Mouse (Mus musculus): ENCODE results near the gene Macrod1.

Gene Macrod1

DNA sequence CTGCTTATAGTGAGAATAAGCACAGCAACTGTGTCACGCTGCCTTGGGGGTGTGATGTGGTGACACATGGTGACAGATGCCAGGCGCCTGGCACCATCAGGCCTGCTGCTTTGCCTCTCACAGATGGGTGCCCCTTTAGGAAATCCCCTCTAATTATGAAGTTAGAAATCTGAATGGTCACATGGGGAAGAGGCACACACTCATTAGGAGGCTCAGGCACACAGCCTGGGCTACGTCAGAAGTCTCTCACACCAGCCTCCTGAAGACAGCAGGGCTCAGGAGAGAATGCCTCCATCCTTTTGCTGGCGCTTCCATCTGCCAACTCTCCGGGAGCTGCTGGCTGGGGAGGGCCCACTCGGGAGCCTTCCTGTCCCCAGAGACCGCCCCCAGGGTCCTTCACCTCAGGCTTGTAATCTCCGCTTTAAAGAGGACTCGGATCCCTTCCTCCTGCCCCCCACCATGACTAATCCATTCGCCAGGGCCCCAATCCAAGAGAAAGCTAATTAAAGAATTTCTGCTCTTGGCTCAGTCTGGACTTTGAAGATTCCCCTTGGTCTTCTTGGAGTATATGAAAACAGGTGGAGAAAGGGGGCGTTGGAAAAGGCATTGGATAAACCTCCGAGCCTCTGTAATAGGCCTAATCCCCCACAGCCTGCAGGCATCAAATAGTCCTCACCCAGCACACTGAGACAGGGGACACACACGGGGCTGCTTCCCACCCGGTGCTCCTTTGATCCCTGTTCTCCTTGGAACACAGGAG lies 26.6 kb downstream of the Macrod1 start:
- DNase-seq = no peak

DNA sequence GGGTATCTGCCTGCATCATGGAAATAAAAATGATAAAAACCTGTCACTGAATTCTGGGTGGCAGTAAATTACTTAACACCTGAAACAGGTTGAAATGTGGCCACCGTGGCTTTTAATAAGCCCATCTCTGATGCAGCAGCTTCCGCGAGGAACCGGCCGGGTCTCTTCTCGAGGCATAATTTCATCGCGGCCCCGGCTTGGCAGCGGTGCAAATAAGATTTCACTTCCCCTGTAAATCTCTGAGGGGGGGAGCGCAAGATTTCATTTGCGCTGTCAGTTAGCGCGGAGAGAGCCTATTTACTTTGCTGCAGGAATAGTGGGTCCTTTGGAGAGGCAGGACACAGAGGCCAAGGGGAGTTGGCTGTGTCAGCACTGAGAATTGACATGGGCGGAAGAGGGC lies 28.1 kb downstream of the Macrod1 start:
- DNase-seq = no peak

DNA sequence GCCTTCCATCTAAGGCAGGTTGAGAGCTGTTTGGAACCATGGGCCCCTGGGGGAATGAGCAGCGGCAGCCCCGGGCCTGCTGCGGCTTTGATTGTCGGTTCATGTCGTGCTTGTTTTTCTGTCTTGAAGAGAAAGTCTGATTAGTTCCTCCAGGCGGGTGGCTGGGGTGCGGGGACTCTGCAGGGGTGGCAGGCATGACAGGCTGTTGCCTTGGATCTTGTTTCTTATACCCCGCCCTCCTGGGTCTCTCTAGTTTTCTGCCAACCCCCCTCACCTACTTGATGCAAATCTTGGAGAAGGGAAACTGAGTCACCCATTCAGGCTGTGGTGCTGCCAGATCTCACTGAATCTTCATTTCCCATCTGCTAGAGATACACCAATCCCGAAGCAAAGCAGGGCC lies 31.9 kb downstream of the Macrod1 start:
- DNase-seq = no peak

DNA sequence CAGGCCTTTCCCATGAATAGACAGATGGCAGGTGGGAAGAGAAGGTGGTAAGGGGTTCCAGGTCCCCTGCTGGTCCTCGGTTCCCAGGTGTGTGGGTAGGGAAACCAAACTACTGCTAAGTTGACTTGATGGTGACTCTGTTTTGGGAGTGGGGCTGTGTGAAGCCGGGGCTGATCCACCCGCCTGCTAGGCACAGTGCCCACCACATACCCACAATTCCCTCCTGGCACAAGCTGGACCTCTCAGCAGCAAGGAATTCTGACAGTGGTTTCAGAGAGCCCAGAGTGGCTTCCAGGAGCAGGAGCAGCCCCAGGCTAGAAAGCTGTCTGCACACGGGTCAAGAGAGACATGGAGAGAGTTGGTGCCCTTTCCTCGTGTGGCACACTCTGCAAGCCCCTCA lies 32.4 kb downstream of the Macrod1 start:
- DNase-seq = no peak

DNA sequence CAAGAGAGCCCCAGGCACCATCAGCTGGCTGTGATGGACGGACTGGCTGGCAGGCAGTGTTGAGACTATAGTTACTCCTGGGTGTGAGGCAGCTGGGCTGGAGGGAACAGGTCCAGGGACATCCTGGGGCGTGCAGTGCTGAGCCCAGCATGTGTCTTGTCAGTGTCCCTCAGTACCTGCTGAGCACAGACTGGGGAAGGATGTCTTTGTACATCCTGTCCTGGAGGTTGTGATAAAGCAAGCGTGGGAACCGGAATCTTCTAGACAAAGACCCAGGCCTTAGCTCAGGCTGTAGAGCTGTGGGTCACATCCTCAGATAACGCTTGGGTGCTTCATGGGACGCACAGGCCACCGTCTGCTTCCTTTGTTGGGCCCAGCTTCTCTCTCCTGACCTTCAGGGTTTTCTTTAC lies 33.2 kb downstream of the Macrod1 start:
- no peak for DNase-seq

DNA sequence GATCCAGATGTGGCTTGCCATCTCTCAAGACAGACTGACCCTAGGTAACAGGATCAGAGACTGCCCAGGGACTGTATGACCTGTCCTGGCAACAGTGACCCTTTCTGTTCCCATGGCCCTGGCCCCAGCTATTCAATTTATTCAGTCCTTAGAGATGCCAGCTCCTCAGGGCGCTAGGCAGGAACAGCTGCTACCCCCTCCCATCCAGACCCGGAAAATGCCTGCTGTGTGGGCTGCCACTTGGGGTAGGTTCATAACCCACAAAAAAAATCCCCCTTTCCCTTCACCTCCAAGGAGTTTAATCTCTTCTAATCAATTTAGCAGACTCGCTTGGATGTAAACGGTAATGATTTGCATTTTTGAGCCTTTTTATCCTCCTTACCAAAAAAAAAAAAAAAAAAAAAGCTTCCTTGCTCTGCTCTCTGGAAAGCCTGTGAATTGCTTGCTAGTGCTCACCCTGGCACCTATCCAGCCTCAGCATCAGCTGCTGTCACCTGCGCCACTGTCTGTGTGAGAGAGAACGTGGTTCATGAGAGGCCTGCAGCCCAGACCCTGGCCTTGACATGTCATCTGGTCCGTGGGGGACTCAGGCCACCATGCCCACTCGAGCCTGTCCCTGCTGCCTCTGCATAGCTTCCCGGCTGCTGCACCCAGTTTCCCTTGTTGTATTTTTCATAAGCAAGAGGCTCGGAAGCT lies 33.9 kb downstream of the Macrod1 start:
- no peak for DNase-seq

DNA sequence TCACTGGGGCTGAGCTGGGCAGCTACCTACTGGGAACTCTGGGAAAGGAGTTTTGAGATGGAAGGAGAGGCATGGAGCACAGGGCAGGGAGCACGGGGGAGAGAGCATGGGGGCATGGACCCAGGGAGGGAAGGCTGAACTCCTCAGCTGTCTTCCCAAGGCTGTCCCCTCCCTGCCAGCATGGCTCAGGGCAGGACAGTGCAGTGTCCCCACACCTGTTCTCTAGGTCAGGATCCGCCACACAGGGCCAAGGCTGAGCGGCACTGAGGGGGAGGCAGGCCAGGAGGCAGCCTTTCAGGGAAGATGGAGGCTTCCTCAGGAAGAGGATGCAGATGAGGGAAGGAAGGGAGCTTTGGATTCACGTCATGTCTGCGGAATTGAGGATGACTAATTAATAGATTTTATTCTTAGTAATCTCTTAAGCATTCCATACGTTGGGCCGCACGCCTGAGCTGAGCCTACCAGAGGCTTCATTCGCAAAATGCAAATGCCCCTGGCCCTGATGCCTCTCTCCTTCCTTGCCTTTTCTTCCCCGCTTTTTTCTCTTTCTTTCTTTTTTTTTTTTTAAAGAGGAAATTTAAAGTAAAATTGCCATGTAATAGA lies 34.9 kb downstream of the Macrod1 start:
- no peak for DNase-seq

DNA sequence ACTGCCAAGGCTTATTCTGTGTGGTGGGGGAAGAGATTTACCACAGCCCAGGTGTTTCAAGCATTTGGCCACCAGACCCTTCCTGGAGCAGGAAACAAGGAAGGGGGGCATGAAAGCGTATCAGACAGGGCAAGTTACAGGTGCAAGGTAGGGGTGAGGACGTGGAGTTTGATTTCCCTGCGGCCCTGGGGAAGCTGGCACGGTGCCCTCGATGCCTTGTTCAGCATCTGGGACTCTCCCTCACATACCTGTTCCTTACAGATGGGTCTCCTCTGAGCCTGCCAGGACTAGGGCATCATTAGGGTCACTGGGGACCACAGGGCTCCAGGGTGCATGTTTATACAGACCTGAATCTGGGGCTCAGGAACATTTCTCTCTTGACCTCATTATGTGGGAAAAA lies 36.1 kb downstream of the Macrod1 start:
- no peak for DNase-seq

DNA sequence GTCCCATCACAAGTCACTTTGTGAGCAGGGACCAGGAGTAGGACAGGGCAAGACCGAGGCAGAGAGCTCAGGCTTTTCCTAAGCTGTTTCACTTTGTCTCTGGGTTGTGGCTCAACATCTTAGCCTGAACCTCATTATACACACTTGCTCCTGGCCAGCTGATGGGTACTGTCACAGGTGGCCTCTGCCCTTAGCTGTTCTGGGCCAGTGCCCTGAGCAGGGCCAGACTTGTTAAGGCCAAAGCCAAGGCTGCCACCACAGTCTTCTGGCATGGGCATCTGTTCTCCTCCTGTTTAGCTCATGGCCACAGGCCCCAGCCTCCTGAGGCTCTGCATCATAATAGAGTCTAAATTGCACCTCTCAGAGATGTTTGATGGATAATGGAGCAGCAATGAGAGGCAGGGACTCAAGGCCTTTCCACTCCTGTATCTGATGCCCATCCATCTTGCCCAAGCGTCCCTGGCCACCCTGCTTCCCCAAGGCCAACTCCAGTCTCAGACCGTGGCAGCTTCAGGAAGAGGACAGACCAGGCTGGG lies 43.1 kb downstream of the Macrod1 start:
- DNase-seq = no peak

DNA sequence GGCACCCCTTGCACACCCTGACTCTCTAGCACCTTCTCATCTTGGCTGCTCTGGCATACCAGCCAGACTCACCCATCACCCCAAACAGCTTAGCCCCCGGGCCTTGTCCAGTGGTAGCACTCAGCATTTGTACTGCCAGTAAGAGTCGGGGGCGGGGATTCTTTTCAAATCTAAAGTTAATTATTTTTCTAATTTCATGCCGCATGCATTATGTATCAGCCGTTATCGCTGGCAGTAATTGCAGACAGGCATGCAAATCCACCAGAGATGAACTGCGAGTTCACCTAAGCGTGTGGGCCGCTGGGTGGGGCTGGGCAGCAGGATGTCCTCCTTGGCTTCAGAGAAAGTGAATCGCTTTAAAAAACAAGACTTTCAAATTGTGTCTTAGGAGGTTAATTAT lies 45.4 kb downstream of the Macrod1 start:
- no peak for DNase-seq

DNA sequence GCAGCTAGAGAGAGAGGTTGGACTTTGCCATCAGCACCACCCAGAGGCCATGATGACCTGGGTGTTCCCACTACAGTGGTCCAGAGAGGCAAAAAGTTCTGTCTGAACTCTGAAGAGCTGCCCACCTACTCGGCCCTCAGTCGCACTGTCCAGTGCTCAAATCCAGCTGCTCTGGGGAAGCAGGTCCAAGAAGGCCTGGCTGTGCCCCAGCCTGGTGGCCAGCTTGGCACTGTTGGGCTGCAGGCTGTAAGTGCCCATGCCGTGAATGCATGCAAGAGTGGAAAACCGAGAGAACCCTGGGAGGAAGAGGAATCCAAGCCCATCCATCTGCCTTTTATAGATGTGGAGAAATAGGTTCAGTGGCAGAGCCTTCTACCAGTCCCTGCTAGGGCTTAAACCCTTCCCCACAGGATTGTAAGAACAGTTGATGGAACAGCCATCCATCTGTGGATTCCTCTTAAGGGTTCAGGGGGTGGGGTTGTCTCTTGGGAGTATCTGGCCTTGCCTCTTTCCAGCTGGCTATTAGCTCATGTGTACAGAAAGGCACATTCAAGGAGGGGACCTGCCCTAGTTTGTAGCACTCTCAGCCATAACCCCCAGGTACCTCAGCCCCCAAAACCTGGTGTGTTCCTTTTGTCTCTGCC lies 46.9 kb downstream of the Macrod1 start:
- no peak for DNase-seq

DNA sequence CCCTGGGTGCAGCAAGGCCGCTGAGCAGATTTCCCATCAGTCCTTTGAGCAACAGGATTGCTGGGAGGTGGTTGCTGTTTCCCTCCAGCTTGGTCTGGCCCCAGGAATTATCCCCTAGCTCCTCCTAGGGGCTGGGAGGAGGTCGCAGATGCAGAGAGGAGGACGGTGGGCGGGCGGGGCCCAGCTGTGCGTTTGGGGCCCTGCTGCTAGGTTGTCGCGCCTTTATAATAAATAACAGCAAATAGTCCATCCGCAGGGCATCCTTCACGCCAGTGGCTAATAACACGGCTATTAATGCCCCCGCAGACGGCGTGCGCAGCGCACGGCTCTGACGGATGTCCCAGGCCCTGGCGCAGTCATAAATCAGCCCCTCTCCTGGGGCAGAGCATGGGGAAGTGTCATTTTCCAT lies 47.4 kb downstream of the Macrod1 start:
- no peak for DNase-seq

DNA sequence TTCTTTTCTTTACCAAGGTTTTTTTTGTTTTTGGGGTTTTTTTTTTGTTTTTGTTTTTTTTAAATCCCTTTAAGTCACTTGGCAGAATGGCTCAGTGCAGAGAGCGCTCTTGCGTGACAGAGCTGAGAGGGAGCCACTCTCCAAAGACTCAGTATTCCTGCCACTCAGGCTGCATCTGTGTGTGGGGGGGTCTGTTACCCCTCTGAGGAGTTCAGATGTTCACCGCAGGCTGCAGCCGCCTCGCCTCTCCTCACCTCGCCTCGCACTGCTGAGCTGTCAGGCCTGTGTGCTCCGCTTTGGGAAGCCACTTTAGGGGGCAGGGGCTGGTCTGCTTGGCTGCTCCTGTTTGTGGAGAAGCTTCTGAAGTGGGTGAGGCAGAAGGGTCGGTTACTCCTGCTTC lies 48.9 kb downstream of the Macrod1 start, which contains the start of gene Flrt1:
Gene Flrt1 (minus strand): TSS at position 186 of the 400 bp plus-strand sequence.
- DNase-seq = no peak

DNA sequence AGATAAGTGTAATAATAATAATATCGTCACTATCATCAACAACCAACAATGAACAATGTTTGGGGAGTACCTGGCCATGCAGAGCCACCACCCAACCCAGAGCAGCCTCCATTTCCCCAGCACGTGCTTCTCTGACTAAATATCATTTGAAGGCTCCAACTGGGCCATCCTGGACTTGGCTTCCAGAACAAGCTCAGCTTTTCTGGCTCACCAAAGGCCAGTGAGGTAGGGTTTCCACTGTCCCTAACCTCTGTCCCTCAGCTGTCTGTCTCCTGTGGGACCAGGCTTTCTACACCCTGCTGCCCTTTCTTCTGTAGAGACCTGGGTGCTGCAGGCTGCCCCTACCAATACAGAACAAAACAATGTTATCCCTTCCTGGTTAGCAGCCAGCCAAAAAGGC lies 50.0 kb downstream of the Macrod1 start:
- DNase-seq = no peak

DNA sequence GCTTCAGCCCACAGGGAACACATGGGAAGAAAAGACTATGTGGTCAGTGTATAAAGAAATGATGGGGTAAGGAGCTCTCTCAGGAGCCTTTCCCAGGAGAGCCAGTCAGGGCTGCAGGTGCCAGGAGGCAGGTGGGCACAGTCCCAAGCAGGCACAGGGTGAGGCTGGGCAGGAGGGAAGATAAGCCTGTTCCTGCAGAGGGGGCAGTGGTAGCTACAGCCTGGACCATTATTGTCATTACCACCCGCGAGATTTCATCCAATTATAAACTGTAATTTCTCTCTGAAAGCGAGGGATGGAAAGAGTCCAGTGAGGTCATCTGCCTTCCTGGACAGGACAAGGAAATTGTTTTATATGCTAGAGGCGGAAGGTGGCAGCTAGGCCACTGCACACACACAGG lies 50.6 kb downstream of the Macrod1 start:
- no peak for DNase-seq

DNA sequence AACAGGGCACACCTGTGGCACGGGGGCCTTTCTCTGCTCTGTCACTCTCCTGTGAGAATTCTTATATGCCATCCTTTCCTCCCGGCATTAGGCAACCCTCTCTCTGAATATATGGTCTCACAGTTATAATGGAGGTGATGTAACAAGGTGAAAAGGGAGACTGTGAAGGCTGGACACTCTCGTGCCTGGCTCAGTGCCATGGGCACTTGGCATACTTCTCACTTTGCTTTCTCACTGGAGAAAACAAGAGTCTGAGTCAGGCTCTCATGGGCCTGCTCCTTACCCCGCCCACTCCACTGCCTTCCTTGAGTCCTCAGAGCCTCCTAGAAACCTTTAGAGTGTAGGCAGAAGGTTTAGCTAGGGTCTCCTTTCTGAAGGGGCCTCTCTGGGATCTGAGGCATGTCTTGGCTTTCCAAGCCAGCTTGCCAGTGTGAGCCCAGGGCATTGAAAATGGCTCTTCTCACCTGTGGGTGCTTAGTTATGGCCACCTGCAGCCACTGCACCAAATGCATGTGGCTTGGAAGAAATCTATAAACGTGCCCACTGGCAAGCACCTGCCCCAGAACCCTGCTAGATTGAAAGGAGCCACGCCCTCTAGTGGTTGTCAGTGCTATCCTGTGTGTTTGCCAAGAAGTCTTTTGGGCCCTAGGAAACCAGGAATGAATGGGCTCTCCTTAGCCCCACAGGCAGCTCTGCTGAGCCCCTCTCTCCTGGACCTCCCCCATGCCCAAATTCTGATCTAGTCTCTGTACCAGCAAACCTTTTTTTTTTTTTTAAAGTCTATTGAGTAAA lies 51.7 kb downstream of the Macrod1 start:
- peak; percentile 64 for DNase-seq

DNA sequence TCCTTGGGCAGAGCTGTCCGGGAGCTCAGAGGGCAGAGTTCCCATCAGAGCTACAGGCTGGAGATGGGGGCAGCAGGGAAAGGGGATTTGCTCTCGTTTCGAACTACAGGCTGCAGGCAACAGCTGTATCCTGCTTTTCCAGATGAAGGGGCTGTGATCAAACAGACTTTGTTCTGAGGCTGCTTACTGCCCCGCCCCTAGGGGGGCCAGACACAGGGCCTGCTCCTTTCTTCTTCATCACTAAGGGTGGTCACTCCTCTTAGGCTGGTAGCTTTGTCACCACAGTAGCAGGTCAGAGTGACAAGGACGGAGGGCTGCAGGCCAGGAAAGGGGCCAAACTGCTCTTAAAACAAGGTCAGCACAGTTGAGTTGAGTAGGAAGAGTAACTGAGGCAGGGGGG lies 53.5 kb downstream of the Macrod1 start:
- DNase-seq = no peak

DNA sequence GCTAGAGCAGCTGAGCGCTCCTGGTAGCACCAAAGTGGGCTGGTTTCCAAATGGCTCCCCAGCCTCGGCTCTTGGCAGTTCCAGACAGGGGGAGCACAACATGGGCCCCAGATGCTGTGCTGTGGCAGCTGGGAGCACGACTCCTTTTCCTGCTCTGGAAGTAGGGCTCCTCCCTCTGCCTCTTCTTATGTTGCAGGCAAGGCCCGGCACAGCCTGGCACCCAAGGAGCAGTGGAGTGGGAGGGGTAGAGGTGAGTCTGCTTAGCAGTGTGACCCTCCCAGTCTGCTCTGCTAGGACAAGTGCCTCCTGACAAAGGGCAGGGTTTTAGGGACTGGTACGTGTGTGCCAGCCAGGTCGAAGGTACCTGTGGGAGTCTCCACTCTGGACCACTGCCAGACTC lies 54.3 kb downstream of the Macrod1 start:
- DNase-seq = no peak

DNA sequence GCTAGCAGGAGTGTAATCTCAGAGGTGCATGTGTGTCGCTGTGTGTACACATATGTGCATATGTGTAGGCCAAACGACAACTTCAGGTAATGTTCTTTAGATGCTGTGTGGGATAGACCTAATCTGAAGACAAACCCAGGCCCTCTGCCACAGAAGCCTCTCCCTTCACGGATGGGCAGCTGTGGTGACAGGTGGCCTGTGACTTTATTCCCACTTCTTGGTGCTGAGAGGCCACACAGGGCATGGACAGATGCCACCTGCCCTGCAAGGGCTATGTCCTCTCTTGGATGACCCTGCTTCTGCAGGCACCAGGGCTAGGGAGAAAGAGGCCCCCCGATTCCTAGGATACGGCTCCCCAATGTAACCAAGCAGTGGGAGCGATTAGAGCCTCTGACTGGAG lies 54.7 kb downstream of the Macrod1 start:
- no peak for DNase-seq

DNA sequence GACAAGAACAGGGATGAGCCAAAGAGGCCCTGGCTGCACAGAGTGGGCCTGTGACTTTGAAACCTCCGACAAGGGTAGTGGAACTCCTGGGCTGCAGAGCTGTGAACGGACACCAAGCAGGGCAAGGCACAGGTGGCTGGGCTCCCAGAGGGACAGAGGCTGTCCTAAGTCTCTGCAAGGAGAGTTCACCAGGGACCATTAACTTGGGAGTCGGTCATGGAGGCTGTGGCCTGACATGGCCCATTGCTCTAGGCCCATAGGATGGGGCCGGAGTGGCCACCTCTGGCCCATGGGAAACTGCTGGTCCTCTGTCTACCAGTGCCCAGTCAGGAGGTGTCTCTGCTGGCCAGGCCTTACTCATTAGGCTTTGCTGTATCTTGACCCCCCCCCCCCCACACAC lies 55.1 kb downstream of the Macrod1 start:
- no peak for DNase-seq

DNA sequence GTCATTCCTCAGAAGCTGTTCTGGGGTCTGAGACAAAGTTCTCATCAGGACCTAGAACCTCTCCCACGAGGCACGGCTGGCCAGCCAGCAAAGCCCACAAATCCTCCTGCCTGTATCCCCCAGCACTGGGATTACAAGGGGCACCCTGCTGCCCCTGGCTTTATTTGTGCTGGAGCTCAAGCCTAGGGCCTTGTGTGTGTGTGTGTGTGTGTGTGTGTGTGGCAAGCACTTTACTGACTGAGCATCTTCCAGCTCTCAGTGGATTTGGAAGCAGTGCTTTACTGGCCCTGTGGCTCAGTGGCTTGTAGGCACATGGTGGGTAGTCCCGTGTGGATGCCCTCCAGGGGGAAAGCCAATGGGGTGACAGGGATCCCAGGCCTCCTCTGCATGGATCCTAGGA lies 56.0 kb downstream of the Macrod1 start:
- no peak for DNase-seq

DNA sequence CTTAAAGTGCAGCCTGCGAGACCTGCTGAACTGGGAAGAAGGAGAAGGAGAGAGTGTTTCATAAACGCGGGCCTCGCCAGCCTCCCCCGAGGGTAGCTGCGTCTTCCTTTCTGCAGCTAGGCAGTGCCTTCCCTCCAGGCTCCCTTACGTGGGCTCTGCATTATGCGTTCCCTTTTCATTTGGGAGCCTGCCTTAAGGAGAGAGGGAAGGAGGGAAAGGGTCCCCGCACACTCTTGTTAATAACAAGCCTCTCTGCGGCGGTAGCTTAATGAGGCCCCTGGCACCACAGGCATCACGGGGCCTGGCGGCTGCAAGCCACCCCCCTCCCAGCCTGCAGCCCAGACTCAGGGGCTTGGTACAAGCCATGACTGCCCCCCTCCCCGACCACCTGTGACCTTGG lies 57.0 kb downstream of the Macrod1 start:
- no peak for DNase-seq
